Mouse (Mus musculus): Measurements from ENCODE around the gene Nmnat2. TPM values are rescaled to one million over a fixed set of nuclear protein-coding genes. Genes with fewer than 3 reads are reported as not detected.

Gene Nmnat2
- polyA plus RNA-seq, 1 experiment from 2014 or later = 2.4 TPM

DNA sequence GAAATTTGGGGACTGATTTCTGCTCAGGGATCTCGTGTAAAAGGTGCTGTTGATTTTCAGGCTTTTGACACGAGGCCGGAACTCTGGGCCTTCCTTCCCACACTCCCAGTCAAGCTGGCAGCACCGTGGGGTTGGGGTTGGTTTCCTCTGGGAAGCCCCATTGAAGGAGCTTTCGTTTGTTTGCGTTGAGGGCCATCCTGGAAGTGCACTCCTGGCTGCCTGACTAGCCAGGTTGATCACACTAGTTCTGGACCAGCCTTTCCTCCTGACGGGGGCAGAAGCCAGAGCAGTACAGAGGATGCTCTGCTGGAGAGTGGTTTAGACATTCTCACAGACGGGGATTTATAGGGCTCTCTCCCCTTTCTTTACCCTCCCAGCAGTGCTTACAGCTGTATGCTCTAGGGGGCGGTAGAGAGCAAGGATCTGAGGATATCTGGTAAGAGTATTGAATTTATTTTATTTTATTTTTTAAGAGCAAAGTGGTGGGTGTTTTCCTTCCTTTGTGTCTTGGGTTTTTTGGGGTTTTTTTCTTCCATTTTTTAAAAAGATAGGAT is 146.6 kb downstream of the Nmnat2 start:
- ATAC-seq (ENCODE audit: insufficient number of reproducible peaks, low FRiP score, low TSS enrichment, low read depth) = no peak
- no peak overlapping the region; the same call in 1 of the 2 replicates for H3K27ac ChIP-seq
- H3K9me3 ChIP-seq = no peaks in the 10 kb centered on the region
- H3K4me2 ChIP-seq = no peak overlapping the region
- no peaks in the 10 kb centered on the region for H3K27me3 ChIP-seq
- no peak overlapping the region for H3K9ac ChIP-seq
- H3K4me3 ChIP-seq = no peak overlapping the region
- H3K36me3 ChIP-seq = no peaks in the 10 kb centered on the region
- WGBS = 47% methylated on average over 9 of the region's 9 CpGs
- peaks cover 6% of the 10 kb centered on the region for H3K4me1 ChIP-seq

DNA sequence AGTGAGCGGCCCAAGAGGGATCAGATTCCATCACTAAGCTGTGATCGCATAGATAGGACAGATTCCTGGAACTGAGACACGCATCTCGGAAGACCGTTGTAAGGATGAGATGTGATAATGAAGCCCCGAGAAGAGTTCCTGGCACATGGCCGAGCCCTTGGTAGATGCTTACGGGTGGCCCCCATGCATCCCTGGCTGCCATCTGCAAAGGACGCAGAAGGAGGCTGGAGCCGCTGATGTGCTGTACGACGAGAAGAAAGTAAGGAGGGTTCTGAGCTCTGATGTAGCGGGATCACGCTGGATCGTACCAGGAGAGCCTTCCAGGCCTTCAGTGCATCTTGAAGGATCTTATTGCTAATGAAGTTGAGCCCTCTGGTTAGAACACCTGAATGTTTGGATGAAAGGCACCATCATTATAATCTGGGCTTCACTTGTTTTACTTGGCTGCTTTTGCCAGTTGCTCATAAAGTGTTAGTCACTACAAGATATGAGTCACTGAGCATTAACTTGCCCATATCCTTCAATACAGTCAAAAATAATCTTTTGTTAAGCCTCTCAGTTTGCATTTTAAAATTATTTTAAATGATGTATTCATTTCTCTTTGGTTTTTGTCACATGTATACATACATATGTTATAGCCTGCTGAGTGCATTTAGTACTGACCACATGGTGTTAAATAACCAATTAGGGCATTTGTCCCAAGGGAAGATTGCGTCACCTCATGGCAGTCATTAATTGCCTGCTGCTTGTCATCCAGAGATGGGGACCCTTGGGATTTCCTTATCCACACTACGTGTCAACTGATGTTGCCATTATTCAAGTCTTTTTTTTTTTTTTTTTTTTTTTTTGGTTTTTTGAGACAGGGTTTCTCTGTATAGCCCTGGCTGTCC is 147.7 kb downstream of the Nmnat2 start:
- H3K36me3 ChIP-seq = no peaks in the 10 kb centered on the region
- H3K9me3 ChIP-seq = no peaks in the 10 kb centered on the region
- no peak overlapping the region for H3K4me2 ChIP-seq
- H3K9ac ChIP-seq = no peak overlapping the region
- no peak overlapping the region for H3K27ac ChIP-seq
- peaks cover 5% of the 10 kb centered on the region; the same call in 1 of the 2 replicates for H3K4me1 ChIP-seq
- no peak overlapping the region for H3K4me3 ChIP-seq
- H3K27me3 ChIP-seq = no peaks in the 10 kb centered on the region
- no peak for ATAC-seq (ENCODE audit: insufficient number of reproducible peaks, low FRiP score, low TSS enrichment, low read depth)
- WGBS = 90% methylated on average over 17 of the region's 17 CpGs

DNA sequence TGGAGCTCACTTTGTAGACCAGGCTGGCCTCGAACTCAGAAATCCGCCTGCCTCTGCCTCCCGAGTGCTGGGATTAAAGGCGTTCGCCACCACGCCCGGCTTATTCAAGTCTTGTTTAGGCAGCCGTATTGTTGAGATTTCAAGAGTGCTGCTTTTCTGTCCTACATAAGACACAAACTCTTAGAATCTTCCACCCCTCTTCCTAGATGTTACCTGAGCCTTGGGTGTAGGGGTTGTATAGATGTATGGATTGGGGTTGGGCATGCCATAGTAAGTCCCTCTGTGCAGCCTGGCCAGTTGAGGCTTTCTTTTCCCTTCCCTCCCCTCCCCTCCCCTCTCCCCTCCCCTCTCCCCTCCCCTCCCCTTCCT is 148.4 kb downstream of the Nmnat2 start:
- no peaks in the 10 kb centered on the region for H3K36me3 ChIP-seq
- no peaks in the 10 kb centered on the region for H3K9me3 ChIP-seq
- H3K4me2 ChIP-seq = no peak overlapping the region
- ATAC-seq (ENCODE audit: insufficient number of reproducible peaks, low FRiP score, low TSS enrichment, low read depth) = no peak
- no peak overlapping the region for H3K4me3 ChIP-seq
- H3K27ac ChIP-seq = no peak overlapping the region
- peaks cover 5% of the 10 kb centered on the region; the same call in 1 of the 2 replicates for H3K4me1 ChIP-seq
- H3K9ac ChIP-seq = no peak overlapping the region
- no peaks in the 10 kb centered on the region for H3K27me3 ChIP-seq
- WGBS = over 99% methylated on average over 8 of the region's 8 CpGs

DNA sequence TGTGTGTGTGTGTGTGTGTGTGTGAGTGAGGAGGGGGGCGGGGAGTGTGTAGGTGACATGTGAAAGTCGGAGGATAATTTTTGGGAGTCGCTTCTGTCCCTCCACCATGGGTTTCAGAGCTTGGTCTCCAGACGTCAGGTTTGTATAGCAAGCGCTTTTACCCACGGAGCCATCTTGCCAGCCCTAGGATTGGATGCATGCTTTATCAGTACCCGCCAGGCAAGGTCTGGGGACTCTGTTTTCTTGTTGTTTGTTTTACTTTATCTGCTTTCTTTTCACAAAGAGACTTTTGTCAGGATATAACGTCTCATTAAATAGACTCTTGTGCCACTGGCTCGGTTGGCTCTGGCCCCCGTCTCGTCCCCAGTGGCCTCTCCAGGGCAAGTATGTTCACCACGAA is 150.0 kb downstream of the Nmnat2 start:
- H3K9ac ChIP-seq = no peak overlapping the region
- H3K9me3 ChIP-seq = no peaks in the 10 kb centered on the region
- no peak overlapping the region for H3K4me2 ChIP-seq
- WGBS = 68% methylated on average over 11 of the region's 12 CpGs
- no peak overlapping the region for H3K4me3 ChIP-seq
- no peaks in the 10 kb centered on the region for H3K27me3 ChIP-seq
- no peak overlapping the region for H3K27ac ChIP-seq
- no peak for ATAC-seq (ENCODE audit: insufficient number of reproducible peaks, low FRiP score, low TSS enrichment, low read depth)
- H3K4me1 ChIP-seq = 0 out of 2 replicates have a peak, but pooled peaks cover 5% of the 10 kb centered on the region
- no peaks in the 10 kb centered on the region for H3K36me3 ChIP-seq

DNA sequence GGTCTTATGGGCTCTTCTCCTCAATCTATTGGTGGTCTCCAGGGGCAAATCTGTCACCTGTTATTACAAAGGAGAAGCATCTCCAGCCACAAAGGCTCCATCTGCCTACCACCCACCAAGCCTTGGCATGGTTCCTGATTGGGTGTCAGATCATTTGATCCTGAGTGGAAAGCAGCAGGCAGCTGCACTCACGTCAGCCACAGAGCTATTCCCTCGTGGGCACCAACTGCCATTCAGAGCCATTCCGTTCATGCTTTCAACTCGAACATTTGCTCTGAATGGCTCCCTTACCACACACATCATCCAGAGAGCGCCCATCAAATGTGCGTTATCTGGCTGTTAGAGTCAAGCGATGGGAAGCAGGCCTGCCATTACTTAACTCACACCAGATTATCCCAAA is 153.1 kb downstream of the Nmnat2 start:
- Histone ChIP-seq H3K4me3 (no peak overlapping the region), H3K4me1 (no peaks in the 10 kb centered on the region), H3K9me3 (no peaks in the 10 kb centered on the region), H3K9ac (no peak overlapping the region), H3K27ac (no peak overlapping the region), H3K36me3 (no peaks in the 10 kb centered on the region), H3K4me2 (no peak overlapping the region), H3K27me3 (no peaks in the 10 kb centered on the region)
- 25% methylated on average over 7 of the region's 7 CpGs for WGBS
- no peak for ATAC-seq (ENCODE audit: insufficient number of reproducible peaks, low FRiP score, low TSS enrichment, low read depth)

DNA sequence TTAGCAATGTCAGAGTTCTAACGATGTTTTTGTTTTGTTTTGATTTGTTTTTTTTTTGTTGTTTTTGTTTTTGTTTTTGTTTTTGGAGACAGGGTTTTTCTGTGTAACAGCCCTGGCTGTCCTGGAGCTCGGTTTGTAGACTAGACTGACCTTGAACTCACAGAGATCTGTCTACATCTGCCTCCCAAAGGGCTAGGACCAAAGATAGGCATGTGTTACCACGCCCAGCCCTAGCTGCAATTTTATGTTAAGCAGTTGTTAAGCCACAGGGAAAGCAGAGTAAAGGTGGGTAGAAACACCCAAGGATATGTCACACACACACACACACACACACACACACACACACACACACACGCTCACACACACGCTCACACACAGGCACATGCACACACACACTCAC is 154.6 kb downstream of the Nmnat2 start:
- H3K9me3 ChIP-seq = no peaks in the 10 kb centered on the region

DNA sequence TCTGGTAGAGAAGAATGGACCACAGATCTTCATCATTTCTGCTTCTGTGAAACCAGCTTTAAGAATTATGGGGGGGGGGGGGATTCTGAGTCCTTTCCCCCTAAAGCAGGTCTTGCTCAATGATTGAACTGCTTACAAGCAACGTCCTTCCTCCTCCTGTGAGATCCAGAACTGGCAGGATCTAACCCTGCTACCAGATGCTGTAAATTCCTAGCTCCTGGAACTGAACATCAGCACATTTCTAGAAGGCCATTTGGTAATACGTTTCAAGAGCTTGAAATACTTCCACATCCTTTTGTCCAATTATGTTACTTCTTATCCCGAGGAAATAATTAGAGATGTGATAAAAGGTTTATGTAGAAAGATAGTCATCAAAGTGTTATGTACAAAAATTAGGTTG is 155.0 kb downstream of the Nmnat2 start:
- H3K4me3 ChIP-seq = no peak overlapping the region
- no peaks in the 10 kb centered on the region for H3K4me1 ChIP-seq
- WGBS = 30% methylated on average over 3 of the region's 3 CpGs
- H3K27me3 ChIP-seq = no peaks in the 10 kb centered on the region
- H3K36me3 ChIP-seq = no peaks in the 10 kb centered on the region
- no peak for ATAC-seq (ENCODE audit: insufficient number of reproducible peaks, low FRiP score, low TSS enrichment, low read depth)
- no peak overlapping the region for H3K9ac ChIP-seq
- no peak overlapping the region for H3K4me2 ChIP-seq
- H3K27ac ChIP-seq = no peak overlapping the region
- no peaks in the 10 kb centered on the region for H3K9me3 ChIP-seq

More for the DNA sequence above, 154.6 kb downstream of the Nmnat2 start:
- Histone ChIP-seq H3K9ac (no peak overlapping the region), H3K4me1 (no peaks in the 10 kb centered on the region), H3K27ac (no peak overlapping the region), H3K36me3 (no peaks in the 10 kb centered on the region), H3K4me3 (no peak overlapping the region), H3K4me2 (no peak overlapping the region), H3K27me3 (no peaks in the 10 kb centered on the region)
- WGBS = 78% methylated on average over 5 of the region's 5 CpGs
- no peak for ATAC-seq (ENCODE audit: insufficient number of reproducible peaks, low FRiP score, low TSS enrichment, low read depth)

DNA sequence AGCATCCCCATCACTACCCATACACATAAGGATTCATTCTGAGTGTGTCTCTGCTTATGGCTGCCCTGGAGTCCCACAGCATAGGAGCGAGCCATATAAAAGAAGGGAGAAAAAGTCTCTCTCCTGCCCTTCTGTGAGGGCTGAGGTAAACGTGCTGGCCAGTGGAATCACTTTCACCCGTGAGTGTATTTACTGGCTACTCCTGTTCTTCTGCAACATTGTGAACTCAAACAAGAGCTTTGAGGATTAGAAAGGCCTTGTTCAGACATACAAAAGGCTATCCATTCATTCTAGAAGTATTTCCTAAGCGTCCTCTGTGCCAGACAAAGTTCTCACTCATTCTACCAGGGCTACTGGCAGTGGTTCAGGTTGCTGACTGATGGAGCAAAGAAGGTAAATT is 156.8 kb downstream of the Nmnat2 start:
- no peaks in the 10 kb centered on the region for H3K4me1 ChIP-seq
- WGBS = 71% methylated on average over 4 of the region's 4 CpGs
- no peak overlapping the region for H3K4me3 ChIP-seq
- H3K9ac ChIP-seq = no peak overlapping the region
- H3K9me3 ChIP-seq = no peaks in the 10 kb centered on the region
- H3K4me2 ChIP-seq = no peak overlapping the region
- H3K27ac ChIP-seq = no peak overlapping the region
- no peak for ATAC-seq (ENCODE audit: insufficient number of reproducible peaks, low FRiP score, low TSS enrichment, low read depth)
- no peaks in the 10 kb centered on the region for H3K27me3 ChIP-seq
- no peaks in the 10 kb centered on the region for H3K36me3 ChIP-seq

DNA sequence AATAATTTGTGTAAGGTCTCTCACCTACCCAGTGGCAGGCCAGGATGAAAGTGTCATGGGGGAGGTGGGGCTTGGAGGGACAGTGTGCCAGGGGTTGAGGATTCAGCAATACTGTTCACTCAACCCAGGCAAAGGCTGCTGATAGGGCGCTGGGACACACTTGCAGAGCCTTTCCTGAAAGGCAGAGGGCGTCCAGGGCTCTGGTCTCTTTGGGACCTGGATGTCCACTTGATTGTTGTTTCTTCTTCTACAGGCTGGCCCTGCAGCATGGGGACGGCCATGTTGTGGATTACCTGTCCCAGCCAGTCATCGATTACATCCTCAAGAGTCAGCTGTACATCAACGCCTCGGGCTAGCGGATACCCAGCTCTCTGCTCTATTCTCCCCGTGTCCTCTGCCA is 160.5 kb downstream of the Nmnat2 start:
- WGBS = 85% methylated on average over 8 of the region's 8 CpGs
- Histone ChIP-seq H3K4me3 (no peak overlapping the region), H3K27ac (no peak overlapping the region), H3K9ac (no peak overlapping the region), H3K27me3 (no peaks in the 10 kb centered on the region), H3K36me3 (no peaks in the 10 kb centered on the region), H3K4me2 (no peak overlapping the region), H3K4me1 (no peaks in the 10 kb centered on the region), H3K9me3 (no peaks in the 10 kb centered on the region)
- no peak for ATAC-seq (ENCODE audit: insufficient number of reproducible peaks, low FRiP score, low TSS enrichment, low read depth)

DNA sequence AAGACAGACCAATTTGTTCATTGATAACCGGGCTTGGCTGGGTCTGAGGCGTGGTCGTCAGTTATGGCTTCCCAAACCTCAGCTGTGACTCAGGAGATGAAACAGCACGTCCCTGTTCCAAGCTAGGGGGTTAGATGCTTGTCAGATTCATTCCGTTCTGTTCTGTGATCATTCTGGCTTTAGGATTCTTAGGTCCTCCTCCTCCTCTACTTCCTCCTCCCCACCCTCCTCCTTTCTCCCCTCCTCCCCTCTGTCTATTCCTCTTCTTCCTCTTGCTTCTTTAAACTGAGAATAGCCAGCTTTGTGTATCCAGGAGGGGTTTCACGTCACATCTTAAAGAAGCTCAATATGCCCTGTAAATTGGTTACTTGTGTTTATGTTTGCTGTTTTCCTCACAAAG is 165.8 kb downstream of the Nmnat2 start:
- Histone ChIP-seq H3K4me3 (no peak overlapping the region), H3K9me3 (no peaks in the 10 kb centered on the region), H3K4me1 (no peaks in the 10 kb centered on the region), H3K27me3 (no peaks in the 10 kb centered on the region), H3K9ac (no peak overlapping the region), H3K4me2 (no peak overlapping the region), H3K27ac (no peak overlapping the region), H3K36me3 (no peaks in the 10 kb centered on the region)
- 66% methylated on average over 6 of the region's 6 CpGs for WGBS
- no peak for ATAC-seq (ENCODE audit: insufficient number of reproducible peaks, low FRiP score, low TSS enrichment, low read depth)

DNA sequence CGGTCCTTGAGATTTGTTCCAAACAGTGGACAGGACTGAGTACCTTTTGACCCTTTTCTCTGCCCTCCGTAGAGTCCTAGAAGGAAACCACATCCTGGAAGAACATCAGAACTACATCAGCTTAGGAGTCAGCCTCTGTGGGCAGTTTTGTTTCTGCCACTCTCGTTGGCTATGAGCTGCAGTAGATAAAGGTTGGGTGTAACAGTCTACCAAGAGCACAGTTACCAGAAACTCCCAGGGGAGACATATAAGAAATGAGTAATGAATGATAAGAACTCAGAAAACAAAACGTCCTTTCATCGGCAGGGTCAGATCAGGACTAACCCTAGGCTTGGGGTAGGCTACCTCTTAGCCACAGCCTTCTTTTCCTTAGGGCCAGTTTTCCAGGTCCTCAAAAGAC is 166.5 kb downstream of the Nmnat2 start:
- H3K27me3 ChIP-seq = no peaks in the 10 kb centered on the region
- H3K27ac ChIP-seq = no peak overlapping the region
- 67% methylated on average over 5 of the region's 5 CpGs for WGBS
- H3K9ac ChIP-seq = no peak overlapping the region
- H3K9me3 ChIP-seq = no peaks in the 10 kb centered on the region
- no peak for ATAC-seq (ENCODE audit: insufficient number of reproducible peaks, low FRiP score, low TSS enrichment, low read depth)
- H3K36me3 ChIP-seq = no peaks in the 10 kb centered on the region
- no peak overlapping the region for H3K4me3 ChIP-seq
- no peaks in the 10 kb centered on the region for H3K4me1 ChIP-seq
- no peak overlapping the region for H3K4me2 ChIP-seq

DNA sequence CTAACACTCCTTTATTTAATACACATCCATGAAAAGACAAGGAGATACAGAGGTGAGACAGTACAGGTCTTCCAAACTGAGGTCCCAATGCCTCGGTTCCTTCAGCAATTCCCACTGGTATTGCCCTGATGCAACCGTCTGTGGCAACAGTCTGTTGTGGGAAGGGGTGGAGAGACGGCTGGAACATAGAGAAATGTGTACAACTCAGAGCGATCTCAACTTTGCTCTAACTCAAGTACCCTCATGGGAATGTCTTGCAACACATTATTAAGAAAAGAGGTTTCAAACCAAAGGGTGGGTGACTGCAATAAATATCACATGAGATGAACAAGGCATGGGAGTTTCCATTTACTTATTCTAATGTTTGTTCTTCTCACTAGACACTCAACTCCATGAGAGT is 168.0 kb downstream of the Nmnat2 start:
- WGBS = 85% methylated on average over 4 of the region's 4 CpGs
- H3K4me1 ChIP-seq = no peaks in the 10 kb centered on the region
- no peaks in the 10 kb centered on the region for H3K27me3 ChIP-seq
- no peak for ATAC-seq (ENCODE audit: insufficient number of reproducible peaks, low FRiP score, low TSS enrichment, low read depth)
- no peaks in the 10 kb centered on the region for H3K9me3 ChIP-seq
- H3K36me3 ChIP-seq = no peaks in the 10 kb centered on the region
- no peak overlapping the region for H3K4me3 ChIP-seq
- H3K27ac ChIP-seq = no peak overlapping the region
- H3K4me2 ChIP-seq = no peak overlapping the region
- no peak overlapping the region for H3K9ac ChIP-seq
